Mouse (Mus musculus): ENCODE results near the gene Marcksl1. TPM values are rescaled to one million over a fixed set of nuclear protein-coding genes. Genes with fewer than 3 reads are reported as not detected.
"Not testable (repeated sequence)": the region's sequence is repeated elsewhere in the genome, so short reads cannot be mapped to it uniquely, and the experiment has no call there.

Gene Marcksl1
- polyA plus RNA-seq, 1 experiment, result 1.4 TPM

DNA sequence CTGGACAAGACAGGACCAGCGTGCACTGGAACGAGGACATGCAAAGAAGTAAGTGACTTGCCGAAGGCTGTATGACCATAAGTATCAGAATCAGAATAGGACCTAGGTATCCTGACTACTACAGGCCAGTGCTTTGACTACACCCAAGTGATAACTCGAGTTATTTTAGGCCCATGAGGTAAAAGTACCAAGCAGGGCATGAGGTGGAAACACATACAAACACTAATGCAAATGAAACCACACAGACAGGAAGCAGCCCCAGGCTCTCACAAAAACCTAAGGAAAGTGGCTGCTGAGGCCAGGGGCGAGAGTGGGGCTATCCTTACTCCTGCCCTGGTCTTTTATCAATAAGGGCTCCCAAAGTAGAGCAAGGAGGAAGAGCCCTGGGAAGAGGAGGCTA lies 12.0 kb downstream of the Marcksl1 start:
- no peaks in the 10 kb centered on the region for H3K4me1 ChIP-seq (ENCODE audit: control insufficient read depth)
- no peak for TF ChIP-seq GATA1 (IDR thresholded peaks at IDR 0.05; ENCODE audit: low read length)
- TF ChIP-seq TAL1 (IDR thresholded peaks at IDR 0.05; ENCODE audit: low read length), result no peak
- H3K9me3 ChIP-seq (ENCODE audit: control insufficient read depth, low read length), result no peaks in the 10 kb centered on the region
- H3K4me3 ChIP-seq (replicated peaks), result no peak overlapping the region
- H3K36me3 ChIP-seq (ENCODE audit: control insufficient read depth), result peaks cover 82% of the 10 kb centered on the region
- H3K27me3 ChIP-seq (ENCODE audit: control insufficient read depth), result no peaks in the 10 kb centered on the region

- TF ChIP-seq GATA1 (IDR thresholded peaks at IDR 0.05; ENCODE audit: low read length) (no peak), TAL1 (IDR thresholded peaks at IDR 0.05; ENCODE audit: low read length) (no peak)
- no peak overlapping the region for H3K4me3 ChIP-seq (replicated peaks)
- no peaks in the 10 kb centered on the region for H3K9me3 ChIP-seq (ENCODE audit: control insufficient read depth, low read length)
- H3K27me3 ChIP-seq (ENCODE audit: control insufficient read depth), result no peaks in the 10 kb centered on the region
- H3K4me1 ChIP-seq (ENCODE audit: control insufficient read depth), result no peaks in the 10 kb centered on the region
- H3K36me3 ChIP-seq (ENCODE audit: control insufficient read depth), result peaks cover 83% of the 10 kb centered on the region
Observed at GRCm38 (mm10) chr4:129525889-129526288, 12.5 kb downstream of the Marcksl1 start.

GRCm38 (mm10) chr4:129528901-129529300 lies 15.5 kb downstream of the Marcksl1 start:
- not testable (repeated sequence) for H3K4me3 ChIP-seq (replicated peaks); H3K9me3 ChIP-seq (ENCODE audit: control insufficient read depth, low read length); H3K4me1 ChIP-seq (ENCODE audit: control insufficient read depth); H3K27me3 ChIP-seq (ENCODE audit: control insufficient read depth)
- H3K36me3 ChIP-seq (ENCODE audit: control insufficient read depth), result peaks cover 77% of the 10 kb centered on the region

- Histone ChIP-seq H3K4me3 (replicated peaks) (no peak overlapping the region), H3K27me3 (ENCODE audit: control insufficient read depth) (no peaks in the 10 kb centered on the region), H3K36me3 (ENCODE audit: control insufficient read depth) (peaks cover 57% of the 10 kb centered on the region), H3K4me1 (ENCODE audit: control insufficient read depth) (peaks cover 40% of the 10 kb centered on the region), H3K9me3 (ENCODE audit: control insufficient read depth, low read length) (no peaks in the 10 kb centered on the region)
- no peak for TF ChIP-seq TAL1 (IDR thresholded peaks at IDR 0.05; ENCODE audit: low read length)
- no peak for TF ChIP-seq GATA1 (IDR thresholded peaks at IDR 0.05; ENCODE audit: low read length)
Observed at GRCm38 (mm10) chr4:129540012-129540411, 26.6 kb downstream of the Marcksl1 start.

DNA sequence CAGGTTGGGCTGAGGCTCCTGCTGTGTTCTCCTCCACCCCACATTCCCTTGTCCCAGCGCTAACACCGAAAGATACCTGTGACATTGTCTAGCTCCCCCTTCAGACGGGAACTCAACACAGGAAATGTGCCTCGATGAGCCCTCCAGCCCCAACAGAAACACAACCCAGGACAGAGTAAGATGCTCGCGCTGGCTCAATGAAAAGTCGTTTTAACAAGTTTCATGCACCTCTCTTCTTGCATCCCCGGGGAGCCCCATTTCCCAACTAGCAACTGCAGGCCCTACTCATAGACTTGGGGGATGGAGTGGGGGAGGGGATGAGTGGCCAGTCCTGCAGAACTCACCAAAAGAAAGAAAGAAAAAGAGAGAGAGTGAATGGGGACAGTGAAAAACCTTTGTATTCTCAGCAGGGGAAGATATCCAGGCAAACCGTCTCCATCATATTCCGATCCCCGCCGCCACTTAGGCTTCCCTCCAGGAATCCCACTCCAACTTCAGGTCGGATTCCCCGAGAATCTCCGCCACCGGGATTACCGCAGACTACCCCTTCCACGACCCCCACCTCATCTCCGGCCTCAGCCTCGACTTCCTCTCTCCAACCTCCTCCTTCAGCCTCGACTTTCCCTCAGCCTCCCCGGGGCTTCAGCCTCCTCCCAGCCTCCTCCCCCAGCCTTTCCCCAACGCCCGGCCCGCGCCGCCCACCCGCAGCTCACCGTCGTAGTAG lies 28.6 kb downstream of the Marcksl1 start:
- Histone ChIP-seq H3K9me3 (ENCODE audit: control insufficient read depth, low read length) (no peaks in the 10 kb centered on the region), H3K4me3 (replicated peaks) (peak overlapping the region; percentile 99), H3K36me3 (ENCODE audit: control insufficient read depth) (peaks cover 39% of the 10 kb centered on the region), H3K27me3 (ENCODE audit: control insufficient read depth) (no peaks in the 10 kb centered on the region), H3K4me1 (ENCODE audit: control insufficient read depth) (peaks cover 47% of the 10 kb centered on the region)
- no peak for TF ChIP-seq GATA1 (IDR thresholded peaks at IDR 0.05; ENCODE audit: low read length)
- no peak for TF ChIP-seq TAL1 (IDR thresholded peaks at IDR 0.05; ENCODE audit: low read length)

DNA sequence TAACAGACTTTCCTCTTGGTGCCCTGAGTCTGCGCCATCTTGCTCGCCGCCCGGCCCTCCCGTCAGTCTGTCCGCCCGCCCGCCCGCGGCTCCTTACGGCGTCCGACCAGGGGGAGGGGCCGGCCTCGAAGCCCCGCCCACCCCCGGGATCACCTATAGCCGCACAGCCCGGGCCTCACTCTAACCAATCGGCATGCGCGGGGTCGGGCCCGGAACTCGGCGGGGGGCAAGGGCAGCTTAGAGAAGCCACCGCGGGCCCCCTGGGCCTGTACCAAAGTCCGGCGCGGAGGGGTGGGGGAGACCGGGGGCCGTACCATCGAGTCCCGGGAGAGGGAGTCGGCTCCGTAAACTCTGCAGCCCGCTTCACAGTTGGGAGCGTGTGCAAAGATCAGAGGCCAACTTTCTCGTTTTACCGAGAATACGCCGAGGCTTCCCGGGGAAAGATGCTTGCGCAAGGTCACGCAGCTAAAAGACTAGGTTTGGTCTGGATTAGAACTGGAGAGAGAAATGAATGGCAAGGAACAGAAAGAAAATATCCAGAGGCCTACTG lies 29.3 kb downstream of the Marcksl1 start, which contains the start of gene Hdac1:
Hdac1 (minus strand) TSS at position 122 of the 550 bp plus-strand sequence.
- no peak for TF ChIP-seq TAL1 (IDR thresholded peaks at IDR 0.05; ENCODE audit: low read length)
- no peak for TF ChIP-seq GATA1 (IDR thresholded peaks at IDR 0.05; ENCODE audit: low read length)
- H3K9me3 ChIP-seq (ENCODE audit: control insufficient read depth, low read length), result no peaks in the 10 kb centered on the region
- peaks cover 51% of the 10 kb centered on the region for H3K4me1 ChIP-seq (ENCODE audit: control insufficient read depth)
- peaks cover 33% of the 10 kb centered on the region for H3K36me3 ChIP-seq (ENCODE audit: control insufficient read depth)
- H3K27me3 ChIP-seq (ENCODE audit: control insufficient read depth), result no peaks in the 10 kb centered on the region
- peak within 1 kb of the TSS; percentile 99 for H3K4me3 ChIP-seq (replicated peaks)

- TF ChIP-seq TAL1 (IDR thresholded peaks at IDR 0.05; ENCODE audit: low read length), result no peak
- no peak overlapping the region for H3K4me3 ChIP-seq (replicated peaks)
- H3K4me1 ChIP-seq (ENCODE audit: control insufficient read depth), result peaks cover 46% of the 10 kb centered on the region
- H3K27me3 ChIP-seq (ENCODE audit: control insufficient read depth), result no peaks in the 10 kb centered on the region
- H3K9me3 ChIP-seq (ENCODE audit: control insufficient read depth, low read length), result no peaks in the 10 kb centered on the region
- peaks cover 25% of the 10 kb centered on the region for H3K36me3 ChIP-seq (ENCODE audit: control insufficient read depth)
Observed at GRCm38 (mm10) chr4:129544106-129544505, 30.7 kb downstream of the Marcksl1 start.

GRCm38 (mm10) chr4:129547631-129548030 lies 34.2 kb downstream of the Marcksl1 start:
- not testable (repeated sequence) for H3K27me3 ChIP-seq (ENCODE audit: control insufficient read depth); H3K4me3 ChIP-seq (replicated peaks)
- peaks cover 22% of the 10 kb centered on the region for H3K4me1 ChIP-seq (ENCODE audit: control insufficient read depth)

DNA sequence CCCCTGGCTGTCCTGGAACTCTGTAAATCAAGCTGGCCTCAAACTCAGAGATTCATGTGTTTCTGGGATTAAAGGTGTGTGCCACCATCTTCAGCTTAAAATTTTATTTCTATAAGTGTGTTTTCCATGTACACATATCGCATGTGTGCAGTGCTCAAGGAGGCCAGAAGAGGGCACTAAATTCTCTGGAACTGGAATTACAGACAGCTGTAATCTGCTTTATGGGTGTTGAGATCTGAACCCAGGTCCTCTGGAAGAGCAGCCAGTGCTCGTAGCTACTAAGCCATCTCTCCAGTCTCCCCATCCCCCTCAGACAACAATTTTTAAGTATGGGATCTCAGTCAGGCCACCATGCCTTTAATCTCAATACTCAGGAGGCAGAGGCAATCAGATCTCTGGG lies 35.9 kb downstream of the Marcksl1 start:
- Histone ChIP-seq H3K9me3 (ENCODE audit: control insufficient read depth, low read length) (0 out of 2 replicates have a peak, but pooled peaks cover 4% of the 10 kb centered on the region), H3K4me3 (replicated peaks) (no peak overlapping the region), H3K36me3 (ENCODE audit: control insufficient read depth) (peaks cover 8% of the 10 kb centered on the region), H3K27me3 (ENCODE audit: control insufficient read depth) (peaks cover 17% of the 10 kb centered on the region), H3K4me1 (ENCODE audit: control insufficient read depth) (peaks cover 16% of the 10 kb centered on the region)
- TF ChIP-seq GATA1 (IDR thresholded peaks at IDR 0.05; ENCODE audit: low read length), result no peak
- TF ChIP-seq TAL1 (IDR thresholded peaks at IDR 0.05; ENCODE audit: low read length), result no peak

More at GRCm38 (mm10) chr4:129547631-129548030, 34.2 kb downstream of the Marcksl1 start:
- not testable (repeated sequence) for H3K36me3 ChIP-seq (ENCODE audit: control insufficient read depth); H3K9me3 ChIP-seq (ENCODE audit: control insufficient read depth, low read length)

All from erythroblast, embryonic 14.5 days (primary cell).